Mouse (Mus musculus): Measurements from ENCODE around the gene Cx3cl1. TPM values are rescaled to one million over a fixed set of nuclear protein-coding genes. Genes with fewer than 3 reads are reported as not detected.
A peak's percentile ranks its signal among the peaks of the same experiment; 100 is the strongest.

Cx3cl1 gene
- polyA plus RNA-seq, 1 experiment from 2014 or later = 5.6 TPM

- no peak for DNase-seq (ENCODE audit: low spot score)
Observed at GRCm38 (mm10) chr8:94773048-94773447, 1.2 kb downstream of the Cx3cl1 start.

GRCm38 (mm10) chr8:94773700-94774171 lies 1.9 kb downstream of the Cx3cl1 start:
- no peak for DNase-seq (ENCODE audit: low spot score)

- no peak for DNase-seq (ENCODE audit: low spot score)
Observed at GRCm38 (mm10) chr8:94774601-94775000, 2.8 kb downstream of the Cx3cl1 start.

- DNase-seq (ENCODE audit: low spot score) = no peak
Observed at GRCm38 (mm10) chr8:94776346-94776745, 4.5 kb downstream of the Cx3cl1 start.

GRCm38 (mm10) chr8:94778036-94778435 lies 6.2 kb downstream of the Cx3cl1 start:
- DNase-seq (ENCODE audit: low spot score) = no peak

- DNase-seq (ENCODE audit: low spot score) = no peak
Observed at GRCm38 (mm10) chr8:94778473-94778872, 6.7 kb downstream of the Cx3cl1 start.

GRCm38 (mm10) chr8:94778895-94779533 lies 7.2 kb downstream of the Cx3cl1 start:
- no peak for DNase-seq (ENCODE audit: low spot score)

GRCm38 (mm10) chr8:94779534-94780294 lies 7.9 kb downstream of the Cx3cl1 start:
- DNase-seq (ENCODE audit: low spot score) = no peak

- no peak for DNase-seq (ENCODE audit: low spot score)
Observed at GRCm38 (mm10) chr8:94780491-94781154, 8.8 kb downstream of the Cx3cl1 start.

GRCm38 (mm10) chr8:94781155-94781837 lies 9.5 kb downstream of the Cx3cl1 start:
- DNase-seq (ENCODE audit: low spot score) = no peak

GRCm38 (mm10) chr8:94781838-94782235 lies 10.0 kb downstream of the Cx3cl1 start:
- DNase-seq (ENCODE audit: low spot score) = no peak

- no peak for DNase-seq (ENCODE audit: low spot score)
Observed at GRCm38 (mm10) chr8:94783890-94784289, 12.1 kb downstream of the Cx3cl1 start.

- peak; percentile 47 for DNase-seq (ENCODE audit: low spot score)
Observed at GRCm38 (mm10) chr8:94785247-94785985, 13.6 kb downstream of the Cx3cl1 start.

- no peak for DNase-seq (ENCODE audit: low spot score)
Observed at GRCm38 (mm10) chr8:94785995-94786595, 14.3 kb downstream of the Cx3cl1 start.

- DNase-seq (ENCODE audit: low spot score) = no peak
Observed at GRCm38 (mm10) chr8:94787524-94788501, 16.0 kb downstream of the Cx3cl1 start.

GRCm38 (mm10) chr8:94789256-94789955 lies 17.6 kb downstream of the Cx3cl1 start:
- DNase-seq (ENCODE audit: low spot score) = no peak

- no peak for DNase-seq (ENCODE audit: low spot score)
Observed at GRCm38 (mm10) chr8:94794368-94794767, 22.6 kb downstream of the Cx3cl1 start.

- no peak for DNase-seq (ENCODE audit: low spot score)
Observed at GRCm38 (mm10) chr8:94794782-94795181, 23.0 kb downstream of the Cx3cl1 start.
